Mouse (Mus musculus) thymus, postnatal 36 days (tissue): Measurements from ENCODE around the gene Irs4.

Experiments used
- DNase-seq, 2 experiments: peaks; one replicate each; pipeline ENCODE4 v3.0.0; 2022; ENCODE audit warnings: mixed read lengths in 2 of 2

Irs4 gene

GRCm38 (mm10) chrX:141724937-141725918, at the start of gene Irs4:
Gene Irs4, minus strand, starts transcription at chrX:141725263.
- DNase-seq, result no peak

- no peak for DNase-seq
Measured at GRCm38 (mm10) chrX:141750360-141750759, 25.3 kb upstream of the Irs4 start.

GRCm38 (mm10) chrX:141729570-141729969, 4.5 kb upstream of the Irs4 start:
- no peak for DNase-seq

- DNase-seq, result no peak
Measured at GRCm38 (mm10) chrX:141724391-141724891, 622 bp downstream of the Irs4 start.

- DNase-seq, result no peak
Measured at GRCm38 (mm10) chrX:141723936-141724335, 1.1 kb downstream of the Irs4 start.

GRCm38 (mm10) chrX:141721725-141722124, 3.3 kb downstream of the Irs4 start:
- DNase-seq, result no peak
